Mouse (Mus musculus) testis, postnatal 14 days (tissue): ENCODE data around the gene Apopt1.
"Not testable (repeated sequence)": the region's sequence is repeated elsewhere in the genome, so short reads cannot be mapped to it uniquely, and the experiment has no call there.

ENCODE experiments used
- DNase-seq: peaks from one replicate; pipeline ENCODE4 v3.0.0; 2021; ENCODE audit warnings: low spot score

Gene Apopt1

DNA sequence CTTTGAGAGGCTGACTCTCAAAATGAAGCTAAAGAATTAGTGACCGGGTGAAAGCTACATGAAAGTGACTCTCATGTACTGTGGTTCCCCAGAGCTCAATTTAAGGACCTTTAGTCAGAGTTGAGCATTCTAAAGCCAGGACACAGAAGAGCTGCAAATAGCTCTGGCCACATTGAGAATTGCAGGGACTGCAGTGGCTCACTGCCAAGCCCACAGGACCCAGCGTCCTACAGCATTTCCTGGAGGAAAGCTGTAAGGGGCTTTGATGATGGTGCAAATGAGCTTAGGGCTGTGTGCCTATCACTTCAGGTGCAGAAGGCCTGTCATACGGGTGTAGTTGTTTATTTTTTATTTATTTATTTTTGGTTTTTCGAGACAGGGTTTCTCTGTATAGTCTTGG is 4.9 kb upstream of the Apopt1 start:
- DNase-seq = no peak

DNA sequence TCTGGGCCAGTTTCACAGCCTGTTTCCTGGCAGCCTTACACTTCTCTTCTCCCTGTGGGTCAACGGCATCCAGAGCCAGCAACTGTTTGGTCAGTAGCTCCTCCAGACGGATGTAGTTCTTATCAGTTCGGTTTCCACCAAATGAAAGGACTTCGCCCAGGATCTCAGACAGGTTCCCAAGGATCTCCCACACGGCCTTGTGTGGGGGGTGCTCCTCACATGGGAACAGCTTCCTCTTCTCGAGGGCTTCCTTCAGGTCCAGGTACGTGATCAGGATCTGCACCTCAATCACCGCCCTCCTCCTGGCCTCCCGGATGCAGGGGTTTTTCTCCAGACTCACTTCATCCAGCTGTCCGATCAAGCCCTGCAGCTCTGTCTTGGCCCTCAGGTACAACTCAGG is 3.0 kb upstream of the Apopt1 start:
- DNase-seq = no peak

DNA sequence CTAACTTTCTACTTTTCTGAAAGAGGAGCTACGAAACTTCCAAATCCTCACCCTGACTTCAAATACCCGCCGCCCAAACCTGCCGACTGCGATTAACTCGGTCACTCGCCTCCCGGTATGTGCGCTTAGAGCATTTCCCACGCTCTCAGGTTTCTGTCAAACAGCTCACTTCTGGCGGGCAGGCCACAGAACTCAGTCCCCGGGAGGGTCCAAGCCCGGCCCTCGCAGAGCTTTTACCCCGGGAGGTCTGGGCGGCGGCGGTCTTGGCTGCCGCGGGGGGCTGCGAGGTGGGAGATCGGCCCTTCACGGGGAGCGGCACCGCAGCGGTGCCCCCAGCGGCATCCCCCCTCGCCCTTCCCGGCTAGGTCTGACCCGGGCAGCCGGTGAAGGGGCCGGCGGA is 585 bp upstream of the Apopt1 start:
- DNase-seq = peak; percentile 41

DNA sequence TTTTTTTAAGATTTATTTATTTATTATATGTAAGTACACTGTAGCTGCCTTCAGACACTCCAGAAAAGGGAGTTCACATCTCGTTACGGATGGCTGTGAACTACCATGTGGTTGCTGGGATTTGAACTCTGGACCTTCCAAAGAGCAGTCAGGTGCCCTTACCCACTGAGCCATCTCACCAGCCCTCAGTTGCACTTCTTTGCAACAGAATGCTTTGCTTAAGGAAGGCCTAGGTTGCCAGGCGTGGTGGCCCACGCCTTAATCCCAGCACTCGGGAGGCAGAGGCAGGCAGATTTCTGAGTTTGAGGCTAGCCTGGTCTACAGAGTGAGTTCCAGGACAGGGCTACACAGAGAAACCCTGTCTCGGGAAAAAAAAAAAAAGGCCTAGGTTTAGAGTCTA is 819 bp downstream of the Apopt1 start:
- DNase-seq = not testable (repeated sequence)

DNA sequence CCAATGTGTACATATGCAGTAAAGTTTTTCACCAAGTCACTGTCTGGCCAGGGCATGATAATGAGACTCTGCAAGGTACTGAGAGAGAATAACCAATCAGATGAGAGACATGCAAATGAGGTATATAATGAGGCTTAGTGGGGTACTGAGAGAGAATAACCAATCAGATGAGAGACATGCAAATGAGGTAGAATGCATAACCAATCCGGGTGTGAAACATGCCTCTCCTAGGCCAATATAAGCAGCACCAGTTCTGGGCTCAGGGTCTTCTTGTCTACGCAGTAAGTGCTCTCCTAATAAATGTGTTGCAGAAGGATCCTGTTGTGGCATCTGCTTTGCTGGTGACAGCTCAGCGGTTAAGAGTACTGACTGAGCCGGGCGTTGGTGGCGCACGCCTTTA is 3.4 kb downstream of the Apopt1 start:
- no peak for DNase-seq

DNA sequence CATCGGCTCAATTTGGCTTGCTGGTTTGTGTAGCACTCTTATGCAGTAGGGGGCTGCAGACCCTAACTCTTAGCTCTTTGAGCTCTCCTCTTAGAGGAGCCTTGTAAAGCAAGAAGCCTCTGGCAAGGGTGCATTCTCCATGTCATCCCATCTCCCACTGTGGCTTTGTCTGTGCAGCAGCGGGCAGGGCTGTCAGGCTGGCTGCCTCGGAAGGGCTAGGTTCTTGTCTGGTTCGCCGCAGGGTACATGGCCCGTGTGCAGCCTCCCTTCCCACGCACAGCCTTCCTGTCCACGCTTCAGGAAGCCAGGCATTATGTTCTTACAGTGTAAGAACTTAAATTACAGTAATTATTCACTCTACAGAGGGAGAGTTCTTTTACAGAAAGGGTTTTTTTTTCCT is 5.6 kb downstream of the Apopt1 start:
- DNase-seq = no peak

DNA sequence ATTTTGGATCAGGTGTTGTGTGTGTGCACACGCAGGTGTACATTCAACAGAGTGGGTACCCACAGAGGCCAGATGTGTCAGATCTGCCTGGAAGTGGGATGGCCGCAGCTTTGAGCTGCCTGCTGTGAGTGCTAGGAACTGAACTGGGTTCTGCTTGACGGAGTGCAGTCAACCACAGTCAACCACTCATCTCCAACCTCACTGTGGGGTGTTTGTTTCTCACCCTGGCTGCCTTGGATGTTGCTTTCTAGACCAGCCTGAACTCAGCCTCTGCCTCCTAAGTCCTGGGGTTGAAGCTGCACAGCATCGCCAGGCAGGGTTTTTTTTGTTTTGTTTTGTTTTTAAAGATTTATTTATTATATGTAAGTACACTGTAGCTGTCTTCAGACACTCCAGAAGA is 7.2 kb downstream of the Apopt1 start:
- no peak for DNase-seq

DNA sequence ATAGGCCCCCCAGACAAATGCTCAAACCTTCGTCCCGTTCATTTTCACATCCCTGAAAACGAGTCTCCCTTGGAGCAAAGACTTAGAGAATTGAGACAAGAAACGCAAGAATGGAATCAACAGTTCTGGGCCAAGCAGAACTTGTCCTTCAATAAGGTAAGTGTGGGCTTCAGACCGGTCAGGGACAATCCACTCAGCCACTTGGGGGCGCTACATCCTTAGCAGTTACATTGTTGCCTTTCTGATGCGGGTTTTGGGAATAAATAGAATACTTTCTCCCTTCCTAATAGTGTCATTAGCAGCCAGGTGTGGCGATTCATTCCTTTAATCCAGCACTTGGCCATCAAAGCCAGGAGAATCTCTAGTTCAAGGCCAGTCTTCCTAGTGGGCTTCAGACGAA is 9.6 kb downstream of the Apopt1 start:
- no peak for DNase-seq

DNA sequence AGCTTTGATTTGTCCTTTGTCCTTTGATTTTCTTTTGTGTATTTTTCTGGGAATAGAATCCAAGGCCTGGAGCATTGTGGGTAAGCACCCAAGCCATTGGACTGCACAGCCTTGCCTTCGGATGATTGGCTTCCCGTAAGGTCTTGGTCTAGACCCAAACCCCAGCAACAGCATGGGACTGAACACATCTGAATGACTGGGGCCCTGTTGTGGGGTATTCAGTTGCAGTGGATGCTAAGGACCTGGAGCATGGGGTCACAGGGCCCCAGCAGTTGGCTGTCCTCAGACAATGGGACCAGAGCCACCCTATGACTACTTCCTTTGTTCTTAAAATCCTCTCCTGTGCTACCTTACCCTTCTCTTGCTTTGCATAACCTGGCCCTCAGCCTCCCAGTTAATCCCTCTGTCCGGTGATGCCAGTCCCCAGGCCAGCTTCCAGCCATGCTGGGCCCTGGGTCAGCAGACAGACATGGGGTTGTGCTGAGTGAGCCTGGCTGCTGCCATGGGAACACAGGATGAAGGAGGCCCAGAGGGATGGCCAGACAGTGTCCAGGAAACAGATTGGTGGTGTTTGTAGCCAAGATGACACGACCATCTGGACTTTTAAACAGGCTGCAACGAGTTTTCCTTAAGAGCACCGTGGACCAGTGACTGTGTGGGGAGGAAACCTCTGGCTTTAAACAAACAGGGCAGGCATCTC is 11.7 kb downstream of the Apopt1 start:
- DNase-seq = no peak

DNA sequence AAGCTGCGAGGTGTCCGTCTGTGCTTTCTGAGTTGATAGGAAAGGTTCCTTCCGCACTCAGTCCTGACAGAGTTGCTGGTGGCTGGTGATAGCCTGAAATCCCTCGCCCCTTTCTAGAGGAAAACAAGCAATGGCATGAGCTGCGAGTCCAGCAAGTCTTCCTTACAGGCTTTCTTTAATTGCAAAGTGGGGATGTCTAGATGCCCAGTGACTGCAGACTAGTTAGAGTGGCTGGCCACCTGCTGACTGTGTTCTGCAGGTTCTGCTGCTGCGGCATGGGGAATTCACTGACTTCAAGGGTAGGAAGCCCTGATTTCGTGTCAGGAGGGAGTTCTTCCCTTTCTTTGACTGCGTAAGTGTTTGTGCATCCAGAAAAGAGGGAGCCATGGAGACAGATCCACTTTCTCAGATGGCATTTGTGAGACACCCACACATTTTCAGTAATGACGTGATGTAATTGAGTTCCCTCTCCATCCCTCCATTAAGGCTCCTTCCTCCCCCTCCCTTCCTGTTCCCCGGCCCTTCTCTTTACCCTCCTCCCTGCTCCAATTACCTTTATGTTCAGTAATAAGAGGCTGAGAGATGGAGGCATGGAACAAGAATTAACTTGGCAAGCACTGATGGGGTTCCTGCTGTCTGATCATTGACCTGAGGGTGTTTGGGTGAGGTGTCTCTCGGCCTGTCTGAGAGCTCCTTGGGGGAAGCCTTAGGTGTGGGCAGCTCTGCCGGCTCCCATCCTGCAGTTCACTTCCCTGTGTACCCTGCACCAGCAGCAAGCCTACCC is 12.5 kb downstream of the Apopt1 start:
- no peak for DNase-seq

DNA sequence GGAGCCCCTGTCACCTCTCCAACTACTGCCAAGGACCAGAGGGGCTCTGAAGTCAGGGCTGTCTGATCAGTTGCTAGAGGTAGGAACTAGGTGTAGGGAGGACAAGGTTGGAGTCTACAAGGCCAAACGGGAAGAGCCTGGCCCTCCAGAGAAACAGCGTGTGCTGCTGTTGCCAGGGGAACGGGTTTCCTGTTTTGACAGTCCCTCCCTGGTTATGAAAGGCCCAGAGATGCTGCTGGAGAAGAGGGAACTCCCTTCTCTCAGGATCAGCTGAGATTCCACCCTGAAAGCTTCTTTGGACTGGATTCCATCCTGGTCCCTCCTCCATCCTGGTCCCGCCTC is 13.0 kb downstream of the Apopt1 start:
- DNase-seq = no peak

DNA sequence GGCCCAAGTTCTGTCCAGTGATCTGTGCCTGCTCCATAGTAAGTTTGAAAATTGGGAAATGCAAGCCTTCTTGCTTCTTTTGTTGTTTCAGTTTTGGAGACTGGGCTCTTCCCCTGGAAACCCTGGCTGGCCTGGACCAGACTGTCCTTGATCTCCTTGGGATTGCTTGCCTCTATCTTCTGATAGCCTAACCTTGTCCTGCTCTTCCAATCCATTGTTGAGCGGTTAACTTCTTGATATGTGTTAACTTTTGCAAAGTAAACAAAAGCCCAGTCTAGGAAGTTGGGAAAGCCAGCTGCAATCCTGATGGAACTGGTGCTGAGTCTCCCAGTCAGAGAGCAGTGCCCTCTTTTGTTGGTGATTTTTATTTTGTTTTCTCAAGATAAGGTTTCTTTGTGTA is 14.9 kb downstream of the Apopt1 start:
- no peak for DNase-seq

DNA sequence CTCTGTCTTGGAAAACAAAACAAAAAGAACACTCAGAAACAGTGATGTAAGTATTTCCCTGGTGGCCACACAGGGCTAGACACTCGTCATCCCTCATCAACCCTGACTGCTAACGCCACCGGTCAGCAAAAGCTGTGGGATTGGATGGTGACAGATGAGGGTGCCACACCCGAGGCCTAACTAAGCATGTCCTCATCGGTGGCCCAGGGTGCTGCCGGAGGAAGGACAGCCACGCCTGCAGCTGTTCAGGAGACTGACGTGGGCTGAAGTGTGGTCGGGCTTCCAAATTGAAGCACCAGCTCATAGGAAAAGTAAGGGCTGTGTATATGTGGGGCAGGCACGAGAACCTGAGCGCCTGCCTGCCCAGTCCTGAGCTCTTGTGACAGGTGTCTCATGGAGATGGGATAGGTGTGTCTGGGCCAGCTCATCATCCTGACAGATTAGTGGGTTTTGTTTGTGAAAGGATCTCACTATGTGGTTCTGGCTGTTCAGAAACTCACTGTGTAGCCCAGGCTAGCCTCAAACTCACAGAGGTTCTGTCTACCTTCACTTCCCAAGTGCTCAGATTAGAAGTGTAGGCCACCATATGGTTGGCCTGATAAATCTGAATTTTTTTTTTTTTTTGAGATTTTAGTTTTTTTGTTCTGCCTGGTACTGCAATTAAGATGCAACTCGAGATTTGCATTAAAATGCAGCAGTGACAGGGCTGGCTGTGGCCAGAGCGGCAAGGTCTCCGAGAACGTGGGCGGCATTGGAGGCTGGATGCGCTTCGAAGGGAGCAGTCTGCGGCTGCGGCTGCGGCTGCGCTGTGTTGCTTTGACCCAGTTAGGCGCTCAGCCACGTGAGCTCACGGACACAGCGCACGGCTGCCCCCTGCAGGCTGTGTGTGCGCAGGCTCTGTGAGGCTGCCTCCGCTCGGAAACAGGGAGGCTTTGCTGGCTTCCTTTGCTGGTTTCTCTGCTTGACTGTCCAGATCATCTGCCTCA is 19.1 kb downstream of the Apopt1 start:
- peak; percentile 80 for DNase-seq

DNA sequence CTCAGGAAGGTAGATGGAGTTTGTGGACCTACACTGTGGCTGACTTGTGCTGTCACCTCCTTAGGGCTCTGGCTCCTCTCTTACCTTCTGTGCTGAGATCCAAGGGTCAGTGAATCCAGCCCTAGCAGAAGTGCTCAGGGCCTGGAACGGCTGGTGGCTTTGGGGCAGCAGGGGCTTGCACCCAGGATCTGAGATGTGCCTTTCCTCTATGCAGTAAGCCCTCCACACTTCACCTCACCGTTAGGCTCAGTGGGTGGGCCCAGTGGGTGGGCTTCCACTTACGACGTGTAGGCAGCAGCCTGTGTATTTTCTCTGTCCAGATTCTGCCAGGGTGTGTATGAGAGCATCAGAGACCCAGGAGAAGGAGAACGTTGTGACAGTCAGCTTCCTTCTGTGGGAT is 19.9 kb downstream of the Apopt1 start:
- no peak for DNase-seq

DNA sequence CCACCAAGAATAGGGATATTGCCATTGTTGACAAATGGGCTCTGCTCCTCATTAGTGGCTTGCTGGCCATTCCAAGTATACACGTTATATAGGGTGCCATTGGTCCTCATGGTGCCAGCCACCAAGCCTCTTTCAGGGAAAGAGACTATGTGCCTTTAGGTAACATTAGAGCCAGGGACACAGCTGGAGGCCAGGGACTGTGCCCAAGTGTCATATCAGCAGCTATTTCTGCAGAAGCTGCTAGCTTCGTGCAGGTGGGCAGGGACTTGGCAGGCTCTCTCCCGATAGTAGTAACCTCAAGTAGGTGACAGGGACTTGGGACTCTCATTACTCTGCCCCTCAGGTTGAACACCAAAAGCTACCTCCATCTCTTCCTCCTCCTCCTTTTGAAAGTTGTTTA is 21.9 kb downstream of the Apopt1 start:
- no peak for DNase-seq

DNA sequence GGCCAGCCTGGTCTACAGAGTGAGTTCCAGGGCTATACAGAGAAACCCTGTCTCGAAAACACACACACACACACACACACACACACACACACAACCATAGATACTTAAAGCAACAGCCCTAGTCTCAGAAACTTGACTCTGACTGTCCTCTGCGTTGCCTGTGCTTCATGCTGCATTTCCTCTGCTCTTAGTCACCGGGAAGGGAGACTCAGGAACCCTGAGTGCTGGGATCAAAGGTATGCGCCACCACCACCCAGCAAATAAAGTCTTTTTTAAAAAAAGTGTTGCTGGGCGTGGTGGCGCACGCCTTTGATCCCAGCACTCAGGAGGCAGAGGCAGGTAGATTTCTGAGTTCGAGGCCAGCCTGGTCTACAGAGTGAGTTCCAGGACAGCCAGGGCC is 23.6 kb downstream of the Apopt1 start:
- not testable (repeated sequence) for DNase-seq

DNA sequence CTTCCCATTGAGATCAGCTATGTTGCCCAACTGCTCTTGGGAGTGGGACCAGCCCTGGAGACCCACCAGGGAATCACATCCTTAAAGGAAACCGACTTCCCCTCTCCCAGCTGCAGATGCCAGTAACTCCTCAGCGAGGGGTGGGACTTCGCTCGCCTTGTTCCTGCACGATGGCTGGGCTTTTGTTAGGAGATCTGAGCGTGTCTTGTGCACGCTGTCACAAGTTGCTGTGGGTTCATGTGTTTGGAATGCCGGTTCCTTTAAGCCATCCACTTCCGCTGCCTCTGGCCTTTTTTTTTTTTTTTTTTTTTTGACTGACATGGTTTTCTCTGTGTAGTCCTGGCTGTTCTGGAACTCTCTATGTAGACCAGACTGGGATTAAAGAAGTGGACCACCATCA is 24.3 kb downstream of the Apopt1 start:
- DNase-seq = no peak

DNA sequence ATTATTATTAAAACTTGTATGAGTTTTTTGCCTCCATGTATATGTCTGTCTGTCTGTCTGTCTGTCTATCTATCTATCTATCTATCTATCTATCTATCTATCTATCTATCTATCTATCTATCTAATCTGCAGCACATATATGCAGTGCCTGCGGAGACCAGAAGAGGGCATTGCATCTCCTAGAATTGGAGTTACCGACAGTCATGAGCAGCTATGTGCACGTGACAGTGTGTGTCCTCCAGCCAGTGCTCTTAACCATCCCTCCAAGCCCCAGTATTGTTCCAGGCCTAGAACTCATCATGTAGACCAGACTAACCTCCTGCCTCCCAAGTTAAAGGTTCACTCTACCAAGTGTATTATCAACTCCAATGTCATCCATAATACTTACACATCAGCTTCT is 25.7 kb downstream of the Apopt1 start:
- no peak for DNase-seq

DNA sequence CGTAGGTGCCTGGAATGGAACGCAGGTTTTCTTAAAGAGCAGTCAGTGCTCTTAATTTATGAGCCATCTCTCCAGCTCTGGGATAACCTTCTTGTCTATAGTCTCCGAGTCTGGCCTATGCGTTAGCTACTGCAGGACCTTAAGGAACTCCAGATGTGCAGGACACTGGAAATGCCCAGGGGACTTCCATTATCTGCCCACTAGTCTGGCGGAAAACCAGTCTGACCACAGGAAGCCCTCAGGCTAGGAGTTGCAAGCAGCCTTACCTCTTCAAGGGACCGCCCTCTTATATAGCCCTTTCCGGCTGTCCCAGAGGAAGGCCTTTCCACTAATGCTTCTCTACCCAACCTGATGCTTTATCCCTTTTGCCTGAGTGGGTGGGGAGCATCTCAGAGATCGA is 28.3 kb downstream of the Apopt1 start:
- no peak for DNase-seq

DNA sequence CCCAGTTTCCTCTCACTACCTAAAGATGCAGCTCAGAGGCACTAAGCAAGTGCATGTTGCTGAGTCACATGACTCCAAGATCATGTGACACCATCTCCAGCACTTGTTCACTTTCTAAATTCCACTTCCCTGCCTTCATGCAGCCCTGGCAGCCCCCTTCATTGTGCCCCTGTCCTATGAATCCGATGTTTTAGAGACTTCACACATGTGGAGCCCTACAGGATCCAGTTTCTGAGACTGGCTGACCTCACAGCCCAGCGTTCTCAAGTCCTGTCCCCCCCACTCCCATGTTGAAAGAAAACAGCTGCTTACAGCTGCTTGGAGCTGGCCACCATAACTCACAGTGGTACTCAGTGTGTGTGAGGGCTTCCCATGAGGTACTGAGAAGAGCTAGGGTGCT is 30.4 kb downstream of the Apopt1 start:
- peak; percentile 31 for DNase-seq

DNA sequence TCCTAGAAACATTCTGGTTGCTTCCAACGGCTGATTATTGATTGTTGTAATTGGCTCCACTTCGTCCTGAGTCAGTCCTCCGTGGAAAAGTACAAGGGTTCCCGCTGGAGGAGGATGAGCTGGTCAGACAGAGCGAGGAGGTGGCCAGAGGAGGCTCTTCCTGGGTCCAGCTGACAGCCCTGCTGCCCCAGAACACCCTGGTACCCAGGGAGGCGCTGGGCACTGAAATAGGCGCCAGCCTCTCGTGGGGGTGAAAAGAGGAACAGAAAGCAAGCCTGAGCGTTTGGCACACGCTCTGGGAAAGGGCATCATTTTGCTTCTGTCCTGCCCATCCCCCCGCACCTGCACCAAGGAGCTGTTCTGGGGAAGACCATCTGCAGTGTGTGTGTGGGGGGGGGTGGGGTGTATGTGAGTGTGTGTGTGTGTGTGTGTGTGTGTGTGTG is 30.9 kb downstream of the Apopt1 start:
- no peak for DNase-seq

DNA sequence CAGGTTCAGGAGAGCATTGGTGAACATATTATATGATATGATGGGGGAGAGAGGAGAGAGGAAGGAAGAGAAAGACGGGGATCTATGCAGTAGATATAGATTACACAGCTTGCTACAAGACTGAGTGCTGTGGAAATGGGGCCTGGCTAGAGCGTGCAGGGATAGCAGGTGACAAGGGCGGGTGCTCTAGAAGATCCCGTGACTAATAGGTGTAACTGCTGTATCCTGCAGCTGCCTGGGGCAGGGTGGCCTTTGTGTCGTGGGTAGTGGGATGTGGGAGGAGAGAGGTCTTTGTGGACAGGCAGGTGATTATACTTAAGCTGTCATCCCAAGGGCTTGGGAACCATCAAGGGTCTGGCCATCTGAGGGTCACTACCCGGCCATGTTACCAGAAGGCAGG is 32.2 kb downstream of the Apopt1 start:
- no peak for DNase-seq

DNA sequence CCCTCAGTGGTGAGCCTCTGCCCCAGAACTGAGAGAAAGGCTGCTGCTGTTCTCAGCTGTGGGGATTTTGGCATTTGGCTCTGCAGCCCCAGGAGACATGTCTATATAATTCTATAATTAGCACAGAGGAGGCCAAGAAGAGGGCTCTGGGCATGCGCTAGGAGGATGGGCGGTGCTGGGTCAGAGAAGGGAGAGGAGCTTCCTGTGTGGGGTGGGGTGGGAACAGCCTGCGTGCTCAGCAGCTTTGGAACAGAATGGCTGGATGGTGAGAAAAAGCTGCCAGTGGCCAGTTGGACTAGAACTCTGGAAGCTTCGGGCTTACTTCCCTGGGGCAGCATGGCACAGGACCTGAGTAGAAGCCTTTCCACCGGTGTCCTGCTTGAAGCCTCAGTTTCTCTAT is 33.0 kb downstream of the Apopt1 start:
- peak; percentile 53 for DNase-seq
